Mouse (Mus musculus) ovary, adult 2 months (tissue): ENCODE results near the gene Panx3. TPM values are rescaled to one million over a fixed set of nuclear protein-coding genes. Genes with fewer than 3 reads are reported as not detected.

Experiments used
- polyA plus RNA-seq: library from polyadenylated mRNA; depleted of rRNA; stranded (reverse); fragments of >200 nt; gene quantifications from 2 replicates; pipeline ENCODE4 v1.2.3, GENCODE M21; 2012; rRNA removed

Gene Panx3
- 0.13 and 0.24 TPM in 2 replicates for polyA plus RNA-seq

DNA sequence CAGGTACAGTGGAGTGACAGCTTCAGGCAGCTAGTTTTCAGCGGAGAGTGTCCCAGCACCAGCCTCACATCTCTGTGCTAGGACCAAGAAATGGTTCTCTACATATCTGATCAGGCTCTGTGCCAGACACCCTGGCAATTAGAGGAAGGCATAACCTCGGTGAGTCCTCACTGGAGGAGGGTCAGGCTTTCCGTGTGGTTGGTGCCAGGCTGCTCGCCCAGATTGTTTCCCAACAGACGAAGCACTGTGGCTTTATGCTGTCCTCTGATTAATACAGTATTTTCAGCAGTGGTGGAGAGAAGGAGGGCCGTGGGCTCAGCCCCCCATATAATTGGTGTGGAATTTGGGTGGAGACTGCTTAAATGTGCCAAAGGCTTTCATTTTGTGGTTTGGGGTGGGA is at the start of gene Panx3:
Gene Panx3 (minus strand): TSS at position 121 of the 400 bp plus-strand sequence.

DNA sequence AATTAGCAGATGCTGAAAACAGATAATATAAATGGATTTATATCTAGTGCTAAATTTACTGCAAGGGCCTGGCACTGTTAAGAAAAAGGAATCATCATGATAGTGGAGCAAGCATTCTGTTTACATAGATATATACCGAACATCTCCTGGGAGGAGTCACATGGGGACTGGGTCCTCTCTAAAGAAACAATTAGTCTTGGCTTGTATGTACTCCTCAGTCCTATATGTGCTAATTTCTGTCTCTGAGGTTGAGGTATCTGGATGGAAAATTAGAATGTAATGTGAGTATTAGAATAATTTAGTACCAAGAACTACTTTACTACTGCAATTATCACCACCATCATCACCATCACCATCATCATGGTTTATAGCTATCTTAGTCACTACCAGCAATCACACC is 47.1 kb upstream of the Panx3 start, which contains the start of gene Olfr160:
Gene Olfr160 (minus strand): TSS at position 101 of the 400 bp plus-strand sequence.

DNA sequence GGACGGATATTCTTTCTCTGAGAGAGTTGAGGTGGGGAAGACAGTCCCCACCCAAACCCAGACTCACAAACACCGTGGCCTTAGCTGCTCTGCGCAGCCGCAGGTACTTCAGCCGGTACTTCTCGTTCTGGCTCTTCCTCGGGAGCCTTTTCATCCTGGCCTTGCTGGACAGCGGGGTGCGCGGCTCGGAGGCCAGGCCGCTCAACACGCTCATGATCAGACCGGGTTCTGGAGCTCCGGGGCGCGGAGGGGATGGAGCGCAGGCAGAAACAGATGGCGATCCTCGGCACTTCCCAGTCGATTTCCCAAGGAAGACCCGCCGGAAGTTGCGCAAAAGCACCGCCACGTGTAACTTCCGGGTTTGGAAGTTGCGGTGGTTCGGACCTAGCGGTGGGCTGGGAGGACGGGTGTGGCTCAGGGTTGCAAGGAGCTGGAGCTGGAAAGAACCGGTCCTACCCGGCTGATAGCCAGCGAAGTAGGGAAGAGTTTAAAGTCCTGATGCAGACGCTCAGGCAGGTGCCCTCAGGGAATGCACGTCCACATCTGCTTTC is 12.0 kb downstream of the Panx3 start, which contains the start of gene Tbrg1:
Gene Tbrg1 (minus strand): TSS at position 382 of the 551 bp plus-strand sequence.

DNA sequence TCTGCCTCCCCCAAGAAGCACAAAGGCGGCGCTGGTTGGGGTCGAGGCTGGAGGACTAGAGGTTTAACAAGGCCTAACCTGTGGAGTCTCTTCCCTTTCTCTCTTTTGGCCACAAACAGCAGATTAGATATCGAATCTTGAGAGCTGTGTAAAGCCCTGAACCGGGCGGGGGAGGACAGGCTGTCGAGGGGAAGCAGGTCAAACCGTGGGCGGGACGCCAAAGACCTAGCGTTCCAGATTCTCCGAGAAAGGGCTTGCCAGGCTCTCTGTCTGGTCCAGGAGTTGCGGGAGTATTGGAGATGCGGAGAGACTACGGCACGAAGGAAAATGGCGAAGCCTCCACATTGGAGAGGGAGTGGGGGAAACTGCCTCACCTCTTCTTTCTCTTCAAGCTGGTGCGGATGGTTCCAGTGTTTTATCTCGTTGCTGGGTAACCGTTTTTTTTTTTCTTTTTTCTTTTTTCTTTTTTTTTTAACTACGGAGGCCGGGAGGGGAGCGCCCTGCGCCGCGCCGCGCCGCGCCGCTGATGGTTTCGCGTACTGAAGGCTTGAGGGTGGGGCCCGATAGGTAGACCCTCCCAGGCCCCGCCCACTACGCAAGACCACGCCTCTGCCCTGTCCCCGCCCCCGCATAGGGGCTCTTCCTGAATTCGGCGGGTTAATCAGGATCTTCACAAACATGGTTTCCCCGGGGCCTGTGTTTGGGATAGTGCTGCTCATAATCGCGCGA is 55.7 kb downstream of the Panx3 start, which contains the start of gene Spa17:
Gene Spa17 (minus strand): TSS at position 541 of the 729 bp plus-strand sequence.

Other genes with a start within 250 kb of the Panx3 start
- gene Robo3, start 236.0 kb downstream of the Panx3 start, polyA plus RNA-seq: 1.1 and 2.7 TPM in 2 replicates
- 37.7 and 63.0 TPM in 2 replicates for gene Msantd2, start 179.9 kb downstream of the Panx3 start, polyA plus RNA-seq
- 52.3 and 56.8 TPM in 2 replicates for gene Esam, start 141.2 kb downstream of the Panx3 start, polyA plus RNA-seq
- gene Vsig2, start 130.0 kb downstream of the Panx3 start, polyA plus RNA-seq: 7.2 and 10.3 TPM in 2 replicates
- 9.3 and 12.9 TPM in 2 replicates for gene Nrgn, start 116.3 kb downstream of the Panx3 start, polyA plus RNA-seq
- 7.4 and 10.4 TPM in 2 replicates for gene Siae, start 113.5 kb downstream of the Panx3 start, polyA plus RNA-seq
- 1.5 and 1.6 TPM in 2 replicates for gene Spa17, start 55.5 kb downstream of the Panx3 start, polyA plus RNA-seq
- gene Tbrg1, start 11.9 kb downstream of the Panx3 start, polyA plus RNA-seq: 45.1 and 55.5 TPM in 2 replicates
- gene Olfr160, start 47.0 kb upstream of the Panx3 start, polyA plus RNA-seq: not detected in 2 replicates
- 0.18 TPM in 1 of 2 replicates, not detected in the other for gene Olfr874, start 75.9 kb upstream of the Panx3 start, polyA plus RNA-seq
- gene Olfr875, start 102.6 kb upstream of the Panx3 start, polyA plus RNA-seq: 0.33 and 0.42 TPM in 2 replicates
- not detected in 2 replicates for gene Olfr876, start 133.8 kb upstream of the Panx3 start, polyA plus RNA-seq
- 0.29 TPM in 1 of 2 replicates, not detected in the other for gene Olfr877, start 185.0 kb upstream of the Panx3 start, polyA plus RNA-seq
- gene Olfr145, start 227.5 kb upstream of the Panx3 start, polyA plus RNA-seq: not detected in 2 replicates
- gene Olfr878, start 248.6 kb upstream of the Panx3 start, polyA plus RNA-seq: 0.35 TPM in 1 of 2 replicates, not detected in the other